Mouse (Mus musculus) forebrain, embryonic 13.5 days (tissue): ENCODE measurements around the gene Naaladl2. TPM values are rescaled to one million over a fixed set of nuclear protein-coding genes. Genes with fewer than 3 reads are reported as not detected.

Source experiments
- ATAC-seq: fragments of 200-750 bp; cut with Nextera tagmentation; 2 replicates; pipeline ENCODE4 v1.8.0; 2017
- H3K27ac ChIP-seq: fragments of 300-500 bp; sonication (generic); 2 replicates; pipeline ENCODE4 v1.5.1; 2015; ENCODE audit warnings: inconsistent platforms, mild to moderate bottlenecking, moderate library complexity
- H3K27me3 ChIP-seq: fragments of 300-500 bp; sonication (generic); 2 replicates; pipeline ENCODE4 v1.6.1; 2015; ENCODE audit warnings: mild to moderate bottlenecking, inconsistent platforms
- H3K36me3 ChIP-seq: fragments of 300-500 bp; sonication (generic); 2 replicates; pipeline ENCODE4 v1.6.1; 2015; ENCODE audit warnings: mild to moderate bottlenecking, inconsistent platforms; ENCODE audit not compliant: poor library complexity, severe bottlenecking
- H3K4me1 ChIP-seq: fragments of 300-500 bp; sonication (generic); 2 replicates; pipeline ENCODE4 v1.6.1; 2015; ENCODE audit warnings: inconsistent platforms
- H3K4me2 ChIP-seq: fragments of 300-500 bp; sonication (generic); 2 replicates; pipeline ENCODE4 v1.6.1; 2015; ENCODE audit warnings: inconsistent platforms, mild to moderate bottlenecking, moderate library complexity
- H3K4me3 ChIP-seq: fragments of 300-500 bp; sonication (generic); 2 replicates; pipeline ENCODE4 v1.5.1; 2015; ENCODE audit warnings: mild to moderate bottlenecking, inconsistent platforms
- H3K9ac ChIP-seq: fragments of 300-500 bp; sonication (generic); 2 replicates; pipeline ENCODE4 v1.6.1; 2015; ENCODE audit warnings: mild to moderate bottlenecking, inconsistent platforms
- H3K9me3 ChIP-seq: fragments of 300-500 bp; sonication (generic); replicated peaks from 2 replicates; pipeline ENCODE4 v1.6.1; 2016; ENCODE audit warnings: inconsistent platforms
- whole genome bisulfite sequencing: fragments of 180-500 bp; shearing (Covaris S2); methylation state at CpG from one replicate; pipeline ENCODE4 v1.1.7; 2015; 5-methylcytosine and 5-hydroxymethylcytosine counted together
- polyA plus RNA-seq: library from polyadenylated mRNA; unstranded; fragments of >200 nt; fragmentation: Nextera tagmentation; extraction: Ambion mirVana; gene quantifications from 2 replicates; pipeline ENCODE4 v1.2.1, GENCODE M21; 2015

The Naaladl2 gene
- polyA plus RNA-seq, 1 experiment from 2014 or later = 0.31 TPM

DNA sequence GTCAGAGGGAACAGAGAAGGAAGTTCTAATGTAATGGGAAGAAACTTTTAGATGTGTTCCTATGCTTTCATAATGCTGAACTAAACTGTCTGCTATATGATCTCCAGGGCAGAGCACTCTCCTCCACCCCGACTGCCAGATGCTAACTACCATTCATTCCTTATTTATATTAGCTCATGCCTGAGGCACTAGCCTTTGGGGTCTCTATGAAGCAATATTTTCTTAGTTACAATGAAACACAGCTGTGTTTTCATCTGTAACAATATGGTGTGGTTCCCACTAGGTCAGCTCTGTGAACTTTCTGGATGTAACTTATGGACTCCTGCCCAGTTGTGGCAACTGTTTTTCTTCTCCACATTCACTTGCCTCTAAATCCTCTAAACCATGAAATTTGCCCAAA is 514.0 kb downstream of the Naaladl2 start:
- ATAC-seq = no peak
- 81% methylated on average over 1 of the region's 1 CpGs for WGBS
- no peaks in the 10 kb centered on the region for H3K9me3 ChIP-seq

DNA sequence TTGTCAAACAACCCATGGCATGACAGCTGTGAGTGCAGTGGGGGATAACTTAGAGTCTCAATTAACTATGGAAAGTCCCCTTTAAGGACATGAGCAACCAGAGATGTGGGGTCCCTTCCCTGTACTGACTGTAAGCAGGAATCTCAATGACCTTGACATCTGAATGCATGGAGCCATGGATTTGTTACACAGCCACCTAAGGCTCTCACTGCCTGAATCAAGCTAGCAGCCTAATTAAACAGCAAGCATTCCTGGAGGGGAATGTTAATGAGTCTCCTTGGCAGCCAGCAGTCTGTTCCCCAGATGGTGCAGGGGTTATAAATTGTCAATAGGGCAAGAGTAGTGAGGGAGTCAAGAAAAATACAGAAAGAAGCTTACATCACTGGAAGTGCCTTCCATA is 538.6 kb downstream of the Naaladl2 start:
- Histone ChIP-seq H3K4me2 (no peak overlapping the region), H3K4me3 (no peak overlapping the region), H3K27ac (no peak overlapping the region), H3K9me3 (no peaks in the 10 kb centered on the region), H3K27me3 (no peaks in the 10 kb centered on the region), H3K36me3 (no peaks in the 10 kb centered on the region), H3K4me1 (peaks cover 8% of the 10 kb centered on the region; the same call in 1 of the 2 replicates), H3K9ac (no peak overlapping the region)
- ATAC-seq = peak; percentile 94

More for the DNA sequence above, 514.0 kb downstream of the Naaladl2 start:
- no peaks in the 10 kb centered on the region for H3K4me1 ChIP-seq
- no peak overlapping the region for H3K4me2 ChIP-seq
- no peak overlapping the region for H3K27ac ChIP-seq
- no peaks in the 10 kb centered on the region for H3K27me3 ChIP-seq
- H3K4me3 ChIP-seq = no peak overlapping the region
- no peak overlapping the region for H3K9ac ChIP-seq
- H3K36me3 ChIP-seq = no peaks in the 10 kb centered on the region

DNA sequence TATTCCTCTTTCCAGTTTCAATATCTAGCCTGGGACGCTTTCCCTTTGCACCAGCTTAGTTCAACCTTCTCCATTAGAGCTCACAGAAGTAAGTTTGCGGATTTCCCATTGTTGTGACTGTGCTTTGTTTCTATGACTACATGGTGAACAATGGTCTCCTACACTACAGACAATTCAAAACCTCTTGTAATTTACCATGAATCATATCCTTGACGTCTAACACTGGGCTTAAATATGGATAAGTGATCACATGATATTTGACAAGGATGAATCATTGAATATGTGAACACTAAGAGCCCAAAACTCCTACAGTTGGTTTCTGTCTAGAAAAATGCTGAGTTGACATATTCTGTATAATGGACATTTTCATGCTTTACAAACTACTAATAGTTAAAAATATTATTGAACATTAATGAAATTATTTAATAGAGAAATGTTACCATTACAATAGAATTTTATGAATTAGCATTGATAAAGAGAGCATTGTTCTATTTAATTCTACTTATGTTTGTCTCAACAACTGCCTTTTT is 539.2 kb downstream of the Naaladl2 start:
- H3K27me3 ChIP-seq = no peaks in the 10 kb centered on the region
- H3K9me3 ChIP-seq = no peaks in the 10 kb centered on the region
- 63% methylated on average over 3 of the region's 3 CpGs for WGBS
- no peak overlapping the region for H3K9ac ChIP-seq
- no peak overlapping the region for H3K27ac ChIP-seq
- H3K4me3 ChIP-seq = no peak overlapping the region
- H3K4me1 ChIP-seq = peaks cover 8% of the 10 kb centered on the region; the same call in 1 of the 2 replicates
- no peak overlapping the region for H3K4me2 ChIP-seq
- no peak for ATAC-seq
- no peaks in the 10 kb centered on the region for H3K36me3 ChIP-seq

DNA sequence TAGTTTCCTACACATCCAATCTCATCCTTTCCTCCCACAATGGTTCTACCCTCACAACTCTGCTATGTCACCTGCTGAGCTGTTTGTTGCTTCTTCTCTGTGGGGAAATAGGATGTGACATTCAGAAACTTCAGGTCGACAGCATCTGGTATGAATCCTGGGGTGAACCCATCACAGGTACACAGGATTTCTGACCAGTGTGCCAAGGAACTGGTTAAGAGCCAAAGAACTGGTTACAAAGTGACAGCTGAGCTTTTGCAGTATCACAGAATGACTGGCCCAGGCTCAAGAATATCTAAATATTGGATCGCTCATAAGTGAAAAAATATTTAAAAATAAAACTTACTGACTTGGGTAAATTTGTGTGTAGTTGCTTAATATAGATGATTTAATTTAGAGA is 548.6 kb downstream of the Naaladl2 start:
- 77% methylated on average over 2 of the region's 2 CpGs for whole genome bisulfite sequencing
- Histone ChIP-seq H3K36me3 (no peaks in the 10 kb centered on the region), H3K4me1 (no peaks in the 10 kb centered on the region), H3K9me3 (no peaks in the 10 kb centered on the region), H3K27ac (no peak overlapping the region), H3K4me3 (no peak overlapping the region), H3K27me3 (no peaks in the 10 kb centered on the region), H3K9ac (no peak overlapping the region), H3K4me2 (no peak overlapping the region)
- ATAC-seq = no peak

DNA sequence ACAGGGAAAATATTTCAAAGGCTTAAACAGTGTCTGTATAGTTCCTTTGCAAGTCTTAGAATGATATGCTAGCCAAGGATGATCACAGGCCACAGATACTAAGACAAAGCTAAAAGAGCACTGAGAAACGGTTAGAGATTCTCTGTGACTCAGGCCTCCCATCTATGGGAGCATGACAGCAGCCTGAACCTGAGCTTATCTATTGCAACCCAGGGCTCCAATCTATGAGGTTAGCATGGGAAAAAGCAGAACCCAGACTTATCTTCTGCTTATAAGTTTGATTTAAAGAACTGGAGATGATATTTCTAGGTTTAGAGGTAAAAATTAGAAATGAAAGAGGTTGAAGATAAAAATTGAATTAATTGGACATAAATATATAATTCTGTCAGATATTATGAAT is 587.4 kb downstream of the Naaladl2 start:
- Histone ChIP-seq H3K36me3 (no peaks in the 10 kb centered on the region), H3K9ac (no peak overlapping the region), H3K4me2 (no peak overlapping the region), H3K27me3 (no peaks in the 10 kb centered on the region), H3K4me3 (no peak overlapping the region), H3K4me1 (no peaks in the 10 kb centered on the region), H3K27ac (no peak overlapping the region), H3K9me3 (no peaks in the 10 kb centered on the region)
- 81% methylated on average over 1 of the region's 1 CpGs for WGBS
- ATAC-seq = no peak

DNA sequence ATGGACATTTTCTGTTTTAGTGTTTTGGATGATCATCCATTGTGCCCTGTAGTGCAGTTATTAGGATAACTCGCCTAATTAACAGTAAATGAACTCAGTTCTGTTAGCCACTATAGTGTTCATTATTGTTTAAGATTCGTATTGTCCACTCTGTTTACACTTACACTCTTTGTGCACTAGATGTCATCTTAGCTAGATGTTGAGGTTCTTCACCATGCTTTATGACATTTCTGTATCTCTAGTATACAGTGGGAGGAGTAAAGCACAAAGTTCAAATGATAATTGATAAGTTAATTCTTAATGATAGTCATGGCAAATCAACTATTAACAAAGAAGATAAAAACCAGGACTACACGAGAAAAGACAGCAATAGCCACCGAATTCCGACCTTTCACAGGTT is 590.4 kb downstream of the Naaladl2 start:
- no peaks in the 10 kb centered on the region for H3K36me3 ChIP-seq
- 85% methylated on average over 5 of the region's 5 CpGs for WGBS
- ATAC-seq = no peak

DNA sequence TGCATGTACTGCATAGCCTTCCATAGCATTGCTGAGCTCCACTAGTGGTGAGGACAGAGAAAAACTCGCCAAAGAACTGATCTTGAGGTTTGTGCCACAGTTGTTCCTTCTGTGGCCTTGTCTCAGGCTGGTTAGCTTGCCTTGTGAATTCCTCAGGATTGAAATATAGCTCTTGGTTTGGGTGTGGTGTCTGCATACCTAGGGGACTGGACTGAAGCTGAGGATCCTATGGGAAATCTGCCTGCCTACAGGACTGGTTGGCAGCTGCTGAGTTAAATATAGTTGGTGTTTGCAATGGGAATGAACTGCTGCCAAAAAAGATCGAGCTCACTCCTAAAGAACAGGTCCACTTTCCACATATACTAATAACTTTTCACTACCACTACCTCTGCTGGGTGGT is 591.4 kb downstream of the Naaladl2 start:
- no peak overlapping the region for H3K27ac ChIP-seq
- ATAC-seq = no peak
- H3K9me3 ChIP-seq = no peaks in the 10 kb centered on the region
- no peaks in the 10 kb centered on the region for H3K4me1 ChIP-seq
- no peak overlapping the region for H3K4me2 ChIP-seq
- no peaks in the 10 kb centered on the region for H3K36me3 ChIP-seq
- no peak overlapping the region for H3K9ac ChIP-seq
- H3K4me3 ChIP-seq = no peak overlapping the region
- H3K27me3 ChIP-seq = no peaks in the 10 kb centered on the region
- 81% methylated on average over 2 of the region's 2 CpGs for WGBS

More for the DNA sequence above, 590.4 kb downstream of the Naaladl2 start:
- Histone ChIP-seq H3K9me3 (no peaks in the 10 kb centered on the region), H3K4me2 (no peak overlapping the region), H3K4me1 (no peaks in the 10 kb centered on the region), H3K27me3 (no peaks in the 10 kb centered on the region), H3K9ac (no peak overlapping the region), H3K4me3 (no peak overlapping the region), H3K27ac (no peak overlapping the region)

DNA sequence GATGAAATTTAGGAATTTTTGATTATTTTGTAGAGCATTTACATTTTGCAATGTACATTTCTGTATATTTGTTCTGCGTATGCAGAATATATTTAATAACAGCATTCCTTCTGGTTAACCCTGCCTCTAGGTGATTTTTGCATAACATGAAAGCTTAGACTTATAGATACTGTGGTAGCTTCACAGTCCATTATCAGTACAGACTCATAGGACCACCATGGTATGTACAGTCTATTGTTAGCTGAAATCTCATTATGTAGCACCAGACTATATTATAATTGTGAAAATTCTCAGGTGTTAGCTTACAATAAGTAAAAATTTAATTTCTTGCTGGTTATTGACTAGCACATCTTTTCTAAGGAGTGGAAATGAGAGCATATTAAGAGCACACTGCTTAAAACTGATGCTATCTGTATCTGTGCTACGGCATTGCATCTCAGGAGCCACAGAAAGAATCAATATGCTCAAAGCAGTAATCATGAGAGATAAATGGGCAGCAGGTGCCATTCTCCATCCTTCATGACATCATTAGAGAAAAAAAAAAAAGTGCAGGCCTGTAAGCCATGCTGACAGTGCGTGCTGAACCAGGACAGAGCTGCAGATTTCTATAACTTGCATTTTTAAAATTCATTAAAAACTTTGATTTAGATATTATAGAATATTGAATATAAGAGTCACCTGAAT is 610.1 kb downstream of the Naaladl2 start:
- no peaks in the 10 kb centered on the region for H3K4me1 ChIP-seq
- H3K9me3 ChIP-seq = no peaks in the 10 kb centered on the region
- H3K4me3 ChIP-seq = no peak overlapping the region
- H3K27me3 ChIP-seq = no peaks in the 10 kb centered on the region
- WGBS = 91% methylated on average over 3 of the region's 3 CpGs
- no peak overlapping the region for H3K4me2 ChIP-seq
- H3K9ac ChIP-seq = no peak overlapping the region
- H3K27ac ChIP-seq = no peak overlapping the region
- no peaks in the 10 kb centered on the region for H3K36me3 ChIP-seq
- ATAC-seq = no peak

DNA sequence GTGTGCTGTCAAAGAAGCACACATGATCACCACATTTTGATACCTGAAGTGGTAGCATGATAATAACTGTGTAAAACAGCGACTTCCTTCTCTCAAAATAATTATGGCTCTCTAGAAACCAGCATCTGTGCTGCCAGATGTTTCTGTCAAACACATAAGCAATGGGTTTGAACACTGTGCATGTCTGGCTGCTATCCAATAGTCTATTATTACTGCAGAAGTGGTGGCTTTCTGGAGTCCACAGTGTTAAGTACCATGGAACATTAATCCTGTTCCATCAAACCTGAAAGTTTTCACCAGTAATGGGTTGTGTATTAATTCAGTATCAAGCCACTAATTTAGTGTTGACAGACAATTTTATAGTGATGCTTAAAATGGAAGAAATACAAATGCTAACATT is 629.1 kb downstream of the Naaladl2 start:
- 61% methylated on average over 1 of the region's 1 CpGs for WGBS
- H3K4me1 ChIP-seq = no peaks in the 10 kb centered on the region

DNA sequence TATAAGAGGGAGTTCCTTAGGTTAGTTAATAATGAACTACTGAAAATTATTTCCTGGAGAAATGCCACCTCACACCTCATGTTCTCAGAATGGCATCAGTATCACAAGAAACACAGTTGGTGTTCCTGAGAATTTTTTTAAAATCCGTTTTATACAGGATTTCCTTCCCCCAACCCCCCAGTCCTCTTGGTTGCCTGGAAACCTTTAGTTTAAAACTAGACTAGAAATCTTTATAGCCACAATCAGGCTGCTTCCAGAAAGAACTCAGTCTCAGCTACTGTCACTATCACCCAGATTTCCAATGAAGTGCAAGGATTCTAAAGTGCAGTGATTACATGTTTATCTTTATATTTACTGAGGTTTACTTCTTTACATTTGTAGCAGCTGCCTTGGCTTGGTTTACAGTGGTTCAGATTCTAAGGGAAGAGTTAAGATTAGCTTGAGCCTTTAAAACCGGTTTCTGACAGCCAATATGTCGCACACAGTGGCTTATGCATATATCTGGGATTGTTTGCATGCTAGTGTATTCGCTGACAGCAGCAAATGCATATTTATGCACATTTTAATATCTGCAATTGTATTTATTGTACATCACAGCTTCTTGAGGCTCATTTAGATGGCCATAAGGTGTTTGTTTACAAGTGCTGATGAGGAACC is 657.5 kb downstream of the Naaladl2 start:
- Histone ChIP-seq H3K4me1 (no peaks in the 10 kb centered on the region), H3K4me2 (no peak overlapping the region), H3K9me3 (no peaks in the 10 kb centered on the region), H3K27me3 (no peaks in the 10 kb centered on the region), H3K9ac (no peak overlapping the region), H3K4me3 (no peak overlapping the region), H3K36me3 (no peaks in the 10 kb centered on the region), H3K27ac (no peak overlapping the region)
- ATAC-seq = peak; percentile 63; the same call in 1 of the 2 replicates
- 64% methylated on average over 4 of the region's 4 CpGs for WGBS

More for the DNA sequence above, 629.1 kb downstream of the Naaladl2 start:
- Histone ChIP-seq H3K27ac (no peak overlapping the region), H3K4me3 (no peak overlapping the region), H3K36me3 (no peaks in the 10 kb centered on the region), H3K4me2 (no peak overlapping the region), H3K9me3 (no peaks in the 10 kb centered on the region), H3K9ac (no peak overlapping the region), H3K27me3 (no peaks in the 10 kb centered on the region)
- ATAC-seq = no peak

DNA sequence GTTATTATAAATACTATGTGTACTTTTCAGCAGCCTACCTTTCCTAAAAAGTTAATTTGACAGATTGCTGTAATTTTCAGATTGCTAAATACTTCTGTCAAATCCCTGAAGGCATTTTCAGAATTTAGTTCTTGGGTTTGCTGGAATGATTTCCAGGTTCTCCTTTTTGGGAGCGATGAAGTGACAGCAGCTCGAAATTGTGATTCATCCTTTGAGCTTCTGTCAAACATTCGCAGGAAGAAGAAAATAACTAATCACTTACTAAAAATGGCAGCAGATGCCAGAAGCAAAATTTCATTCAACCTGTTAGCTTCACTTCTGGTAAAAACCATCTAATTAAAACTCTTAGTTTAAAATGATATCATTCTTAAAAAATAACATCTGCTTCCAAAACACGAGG is 680.1 kb downstream of the Naaladl2 start:
- 91% methylated on average over 4 of the region's 4 CpGs for WGBS
- H3K4me1 ChIP-seq = no peaks in the 10 kb centered on the region
- H3K9me3 ChIP-seq = no peaks in the 10 kb centered on the region
- H3K27ac ChIP-seq = no peak overlapping the region
- H3K9ac ChIP-seq = no peak overlapping the region
- H3K4me3 ChIP-seq = no peak overlapping the region
- H3K36me3 ChIP-seq = no peaks in the 10 kb centered on the region
- H3K27me3 ChIP-seq = no peaks in the 10 kb centered on the region
- no peak for ATAC-seq
- H3K4me2 ChIP-seq = no peak overlapping the region

DNA sequence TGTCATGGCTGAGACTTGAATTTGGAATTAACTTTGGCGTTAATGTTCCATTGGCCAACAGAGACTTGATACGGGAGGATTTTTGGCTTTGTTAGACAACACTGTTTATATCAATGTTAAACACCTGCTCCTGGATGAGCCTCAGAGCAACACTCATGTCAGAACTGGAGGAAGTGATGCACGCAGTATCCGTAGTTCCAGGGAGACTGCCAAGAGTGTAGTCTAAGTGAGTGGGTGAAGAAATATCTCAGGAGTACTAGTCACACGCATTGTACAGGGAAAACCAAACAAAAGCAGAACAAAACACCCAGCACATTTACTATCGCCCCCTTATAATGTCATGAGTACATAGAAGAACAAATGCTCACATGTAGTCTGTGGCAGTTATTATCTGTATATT is 703.4 kb downstream of the Naaladl2 start:
- no peaks in the 10 kb centered on the region for H3K9me3 ChIP-seq
- no peaks in the 10 kb centered on the region for H3K4me1 ChIP-seq
- no peak for ATAC-seq
- no peak overlapping the region for H3K27ac ChIP-seq
- H3K9ac ChIP-seq = no peak overlapping the region
- H3K36me3 ChIP-seq = no peaks in the 10 kb centered on the region
- H3K4me3 ChIP-seq = no peak overlapping the region
- no peak overlapping the region for H3K4me2 ChIP-seq
- H3K27me3 ChIP-seq = no peaks in the 10 kb centered on the region
- 89% methylated on average over 6 of the region's 6 CpGs for WGBS
